Mouse (Mus musculus): Measurements from ENCODE around the gene Fkbp10.

The Fkbp10 gene

DNA sequence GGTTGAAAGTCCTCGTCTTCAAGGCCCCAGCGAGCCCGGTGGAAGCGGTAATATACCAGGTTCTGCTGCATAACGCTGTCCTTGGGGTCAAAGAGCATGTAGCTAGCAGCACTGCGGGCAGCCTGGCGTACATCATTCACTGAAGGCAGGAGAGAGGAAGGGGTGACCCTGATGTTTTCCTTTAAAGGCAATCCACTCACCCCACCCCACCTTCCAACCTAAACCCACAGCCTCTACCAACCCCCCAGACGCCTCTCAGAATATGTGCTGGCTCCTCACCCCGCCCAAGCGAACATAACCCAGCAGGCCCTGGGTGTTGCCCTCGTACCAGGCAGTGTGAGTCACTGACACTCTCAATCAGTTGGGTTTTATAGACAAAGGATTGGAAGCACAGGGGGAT lies 3.8 kb upstream of the Fkbp10 start:
- peak; percentile 51 for DNase-seq (ENCODE audit: low spot score)

DNA sequence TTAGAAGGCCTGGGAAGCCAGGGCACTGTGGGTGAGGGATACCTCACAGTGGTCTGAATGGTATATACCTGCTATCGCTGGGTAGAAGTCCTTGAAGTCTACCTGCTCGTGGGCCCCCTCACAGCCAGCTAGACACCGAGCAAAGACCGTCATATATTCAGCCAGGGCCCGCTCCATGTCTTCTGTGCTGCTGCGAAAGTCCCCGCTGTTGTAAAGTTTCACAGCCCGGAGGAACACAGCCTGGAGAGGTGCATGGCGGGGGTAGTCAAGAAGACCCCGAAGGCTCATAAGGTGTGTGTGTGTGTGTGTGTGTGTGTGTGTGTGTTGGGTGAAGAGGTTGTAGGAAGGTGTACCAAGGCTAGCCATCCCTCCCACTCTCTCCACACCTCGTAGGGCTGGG lies 2.0 kb upstream of the Fkbp10 start:
- no peak for DNase-seq (ENCODE audit: low spot score)

DNA sequence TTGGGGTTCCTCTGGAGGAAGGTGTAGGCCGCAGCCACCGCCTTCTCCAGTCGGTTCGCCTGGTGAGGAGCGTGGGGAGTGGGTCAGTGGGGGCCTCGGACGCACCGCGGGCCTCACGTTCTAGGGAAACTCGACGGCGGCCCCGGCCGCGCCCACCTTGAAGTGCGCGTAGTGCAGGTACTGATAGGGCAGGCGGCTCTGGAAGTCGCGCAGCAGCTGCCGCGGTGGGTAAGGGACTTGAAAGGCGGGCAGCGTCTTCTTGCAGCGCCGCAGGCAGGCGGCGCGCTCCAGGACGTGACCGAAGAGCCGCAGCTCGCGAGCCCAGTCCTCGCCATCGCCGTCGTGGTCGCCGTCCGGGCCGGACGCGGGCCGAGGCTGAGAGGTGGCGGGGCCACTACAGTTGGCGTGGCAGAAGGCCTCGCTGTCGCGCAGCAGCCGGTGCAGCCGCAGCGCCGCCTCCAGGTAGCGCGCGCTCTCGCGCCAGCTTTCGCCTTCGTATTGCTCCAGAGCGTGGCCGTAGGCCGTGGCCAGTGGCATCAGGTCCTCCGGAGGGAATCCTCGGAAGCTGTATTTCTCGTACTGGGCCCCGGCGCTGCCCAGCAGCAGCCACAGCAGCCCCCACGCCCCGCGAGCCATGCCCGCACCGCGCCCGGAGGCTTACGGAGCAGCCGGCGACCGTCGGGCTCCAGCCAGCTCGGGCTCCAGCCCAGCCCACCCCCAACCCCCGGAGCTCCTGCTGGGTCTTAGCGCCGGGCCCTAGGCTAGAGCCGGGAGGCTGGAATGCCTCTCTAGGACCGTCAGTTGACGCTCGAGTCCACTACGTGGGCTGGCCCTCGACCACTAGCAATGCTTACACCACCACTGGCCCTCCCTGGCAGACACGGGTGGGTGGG lies 1.2 kb upstream of the Fkbp10 start, which contains the start of gene P3h4:
TSS of gene P3h4 (minus strand) at position 816 of the 893 bp plus-strand sequence.
- peak; percentile 90 for DNase-seq (ENCODE audit: low spot score)

DNA sequence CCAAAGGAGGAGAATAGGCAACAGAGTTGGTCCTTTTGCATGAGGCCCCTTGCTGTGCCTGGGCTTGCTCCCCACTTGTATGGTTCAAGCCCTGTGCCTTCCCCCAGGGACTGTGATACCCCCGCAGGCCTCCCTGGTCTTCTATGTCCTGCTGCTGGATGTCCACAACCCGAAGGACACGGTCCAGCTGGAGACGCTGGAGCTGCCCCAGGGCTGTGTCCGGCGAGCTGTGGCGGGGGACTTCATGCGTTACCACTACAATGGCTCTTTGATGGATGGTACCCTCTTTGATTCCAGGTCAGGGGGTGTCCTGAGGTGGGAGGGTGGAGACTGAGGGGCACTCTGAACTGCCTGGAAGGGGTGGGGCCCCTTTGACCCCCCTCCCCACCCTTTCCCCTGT lies 6.0 kb downstream of the Fkbp10 start:
- no peak for DNase-seq (ENCODE audit: low spot score)

DNA sequence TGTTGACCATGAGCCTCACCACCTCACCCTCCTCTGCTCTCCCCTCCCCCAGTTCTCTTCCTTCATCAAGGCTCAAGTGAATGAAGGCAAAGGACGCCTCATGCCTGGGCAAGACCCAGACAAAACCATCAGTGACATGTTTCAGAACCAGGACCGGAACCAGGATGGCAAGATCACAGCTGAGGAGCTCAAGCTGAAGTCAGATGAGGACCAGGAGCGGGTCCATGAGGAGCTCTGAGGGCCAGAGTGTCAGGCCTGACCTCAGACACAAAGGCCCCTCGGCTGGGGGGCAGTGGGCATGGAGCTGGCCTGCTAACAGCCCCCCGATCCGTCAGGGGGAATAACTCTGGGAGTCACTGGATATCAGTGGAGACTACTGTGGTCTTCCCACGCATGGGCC lies 8.3 kb downstream of the Fkbp10 start:
- DNase-seq (ENCODE audit: low spot score): no peak

DNA sequence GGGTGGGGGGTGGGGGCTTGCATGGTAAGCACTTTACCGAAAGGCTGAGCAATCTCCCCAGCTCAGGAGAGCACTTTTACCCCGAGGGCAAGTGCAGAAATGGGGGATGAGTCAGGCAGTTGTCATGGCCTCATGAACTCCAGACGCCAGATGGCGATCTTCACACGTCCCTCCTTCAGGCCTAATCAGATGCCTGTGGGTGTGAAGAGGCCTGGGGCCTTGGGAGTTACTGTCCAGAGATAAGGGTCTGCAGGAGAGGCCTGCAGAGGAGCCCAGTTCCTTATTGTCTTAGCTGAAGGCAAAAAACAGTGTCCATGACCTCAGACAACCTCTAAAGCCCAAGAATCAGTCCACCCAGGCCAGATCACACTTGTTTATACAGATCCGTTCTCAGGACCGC lies 10.4 kb downstream of the Fkbp10 start:
- peak; percentile 80 for DNase-seq (ENCODE audit: low spot score)

DNA sequence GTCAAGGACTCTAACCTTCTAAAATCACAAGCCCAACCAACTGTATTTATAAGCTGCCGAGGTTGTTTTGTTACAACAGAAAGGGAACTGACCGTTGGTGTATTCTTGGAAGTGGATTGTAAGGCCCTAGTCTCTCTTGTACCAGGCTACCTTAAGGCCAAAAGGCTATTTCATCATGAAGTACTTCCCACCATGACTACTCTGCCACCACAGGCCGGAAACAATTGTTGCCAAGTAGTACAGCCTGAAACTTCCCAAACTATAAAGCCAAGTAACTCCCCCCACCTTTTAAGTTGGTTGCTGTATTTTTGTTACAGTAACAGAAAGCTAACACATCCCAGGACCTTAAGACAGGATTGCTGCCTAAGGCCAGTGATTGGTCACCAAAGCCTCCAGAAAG lies 11.3 kb downstream of the Fkbp10 start:
- DNase-seq (ENCODE audit: low spot score): no peak

DNA sequence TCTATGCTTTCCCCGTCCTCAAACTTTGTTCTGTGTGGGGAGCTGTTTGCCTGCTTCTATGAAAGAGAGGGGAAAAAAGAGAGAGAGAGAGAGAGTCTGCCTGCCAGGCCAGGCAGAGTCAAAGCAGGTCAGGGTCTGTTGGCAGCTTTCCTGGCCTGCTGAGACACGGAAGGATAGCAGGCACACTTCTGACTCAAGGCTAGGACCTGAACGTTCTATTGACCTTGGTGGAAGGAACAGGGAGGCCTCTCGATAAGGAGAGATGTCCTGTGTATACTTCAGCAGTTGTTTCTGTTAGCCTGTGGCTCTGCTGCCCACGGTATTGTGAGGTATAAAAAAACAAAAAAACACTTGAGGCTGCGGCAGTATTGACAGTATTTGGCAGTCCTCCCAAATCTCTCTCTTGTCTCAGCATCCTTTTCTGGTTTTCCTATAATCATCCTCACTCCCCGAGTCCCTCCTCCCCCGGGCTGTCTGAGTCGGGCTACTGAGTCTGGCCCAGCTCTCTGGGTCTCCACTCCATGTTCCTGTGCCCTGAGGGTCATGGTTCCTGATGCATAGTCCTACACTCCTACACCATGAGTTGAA lies 13.2 kb downstream of the Fkbp10 start:
- no peak for DNase-seq (ENCODE audit: low spot score)

DNA sequence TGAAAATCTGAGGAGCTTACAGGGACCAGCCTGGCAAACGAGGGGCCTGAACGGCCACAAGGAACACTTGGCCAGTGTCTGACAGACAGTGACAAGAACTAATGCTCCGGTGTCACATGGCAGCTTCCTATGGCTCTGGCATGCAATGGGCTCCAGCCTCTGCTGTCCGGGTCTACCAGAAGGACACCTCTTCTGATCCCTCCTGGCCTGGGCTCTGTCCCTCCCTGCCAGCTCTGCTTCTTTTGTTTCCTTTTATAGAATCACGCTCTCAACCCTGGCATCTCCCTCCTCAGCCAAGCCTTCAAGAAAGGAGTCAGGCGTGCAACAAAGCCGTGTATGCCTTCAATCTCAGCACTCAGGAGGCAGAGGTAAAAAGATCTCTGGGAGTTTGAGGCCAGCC lies 14.6 kb downstream of the Fkbp10 start:
- no peak for DNase-seq (ENCODE audit: low spot score)

DNA sequence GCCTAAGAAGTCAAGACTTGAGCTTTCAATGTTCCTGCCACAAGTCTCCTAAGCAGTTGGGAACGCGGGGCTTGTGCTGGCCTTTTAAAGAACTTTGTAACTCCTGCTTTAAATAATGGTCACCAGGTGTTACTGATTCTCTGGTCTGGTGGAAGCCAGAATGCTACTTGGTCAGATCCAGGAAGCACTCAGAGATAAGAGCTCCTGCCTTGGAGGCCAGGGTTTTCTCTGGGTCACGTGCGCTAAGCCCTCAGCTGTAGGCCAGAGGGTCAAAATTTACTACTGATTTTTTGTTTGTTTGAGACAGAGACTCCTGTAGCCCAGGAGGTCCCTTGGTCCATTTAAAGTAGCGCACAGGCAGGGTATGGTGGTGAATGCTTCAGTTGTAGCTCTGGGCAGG lies 16.5 kb downstream of the Fkbp10 start:
- peak; percentile 79 for DNase-seq (ENCODE audit: low spot score)

DNA sequence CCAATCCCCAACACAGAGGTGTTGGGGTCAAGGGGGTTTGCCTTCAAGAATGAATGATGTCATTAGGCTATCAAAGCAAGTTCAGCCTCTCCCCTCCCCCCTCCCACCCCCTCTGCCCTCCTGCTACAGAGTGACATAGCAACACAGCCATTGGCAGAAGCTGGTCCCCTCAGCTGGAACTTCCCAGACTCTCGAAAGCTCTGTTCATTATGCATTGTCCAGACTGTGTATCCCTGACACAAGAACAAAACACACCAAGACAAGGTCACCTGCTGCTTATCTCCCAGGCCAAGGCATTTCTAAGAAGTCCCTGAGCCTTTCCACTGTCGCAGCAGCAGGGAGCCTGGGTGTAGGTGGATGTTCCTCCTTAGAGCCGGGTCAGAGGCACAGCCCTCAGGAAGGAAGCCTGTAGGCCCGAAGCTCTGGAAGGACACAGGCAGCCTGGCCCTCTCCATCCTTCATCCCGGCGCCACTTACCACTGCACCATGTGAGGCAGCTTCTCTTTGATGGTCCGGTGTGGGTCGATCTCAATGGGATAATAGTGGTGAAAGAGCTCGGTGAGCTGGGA lies 20.3 kb downstream of the Fkbp10 start:
- no peak for DNase-seq (ENCODE audit: low spot score)

DNA sequence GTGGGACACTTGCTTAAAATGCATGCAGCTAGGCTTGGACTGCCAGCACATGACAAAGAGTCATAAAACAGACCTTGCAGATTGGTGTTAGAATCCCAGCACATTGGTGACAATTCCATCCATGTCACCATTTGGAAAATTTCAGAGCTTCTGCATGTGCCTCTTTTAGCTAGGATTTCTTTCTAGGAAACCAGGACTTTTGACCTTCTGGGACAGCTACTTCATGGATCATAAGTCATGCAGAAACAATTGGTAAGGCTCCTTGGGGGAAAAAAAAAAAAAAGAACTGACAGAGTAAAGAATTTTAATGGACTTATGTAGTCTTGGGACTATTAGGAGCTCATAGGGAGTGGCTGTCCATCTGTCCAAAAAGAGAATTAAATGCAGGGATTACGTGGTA lies 22.4 kb downstream of the Fkbp10 start:
- DNase-seq (ENCODE audit: low spot score): no peak

DNA sequence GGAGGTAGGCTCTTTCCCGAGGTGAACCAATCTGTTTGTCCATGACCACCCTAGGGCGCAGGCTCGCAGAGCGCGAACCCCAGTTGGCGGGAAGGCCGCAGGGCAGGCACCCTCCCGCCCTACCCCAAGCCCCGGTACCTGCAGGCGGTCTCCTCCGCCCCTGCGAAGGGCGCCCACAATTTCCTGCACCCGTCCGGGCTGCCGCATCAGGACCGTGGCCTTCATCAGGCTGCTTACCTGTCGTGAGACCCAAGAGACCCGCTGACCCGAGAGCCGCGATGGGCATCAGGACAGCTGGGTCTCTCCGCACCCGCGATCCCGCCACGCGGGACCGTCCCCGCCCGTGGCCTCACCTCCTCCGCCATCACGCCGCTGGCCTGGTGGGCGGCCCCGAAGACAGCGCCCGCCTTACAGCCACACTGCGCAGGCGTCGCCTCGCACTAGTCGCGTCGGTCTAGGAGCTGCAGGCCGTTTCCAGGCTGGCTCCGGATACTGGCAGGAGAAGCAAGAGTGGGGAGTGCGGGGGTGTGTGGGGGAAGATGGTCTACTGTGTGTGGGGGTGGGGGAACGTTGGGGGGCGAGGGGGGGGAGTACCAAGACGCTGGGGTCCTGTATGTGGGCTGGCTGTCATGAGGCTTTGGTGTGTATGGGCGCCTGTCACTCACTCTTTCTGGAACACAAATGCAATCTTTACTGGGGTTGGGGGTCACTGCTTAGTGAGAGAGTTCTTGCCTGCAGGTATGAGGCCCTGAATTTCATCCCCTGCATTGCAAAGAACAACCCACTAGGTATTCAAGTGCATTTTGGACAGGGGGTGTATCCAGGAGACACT lies 25.4 kb downstream of the Fkbp10 start:
- DNase-seq (ENCODE audit: low spot score): peak; percentile 76

DNA sequence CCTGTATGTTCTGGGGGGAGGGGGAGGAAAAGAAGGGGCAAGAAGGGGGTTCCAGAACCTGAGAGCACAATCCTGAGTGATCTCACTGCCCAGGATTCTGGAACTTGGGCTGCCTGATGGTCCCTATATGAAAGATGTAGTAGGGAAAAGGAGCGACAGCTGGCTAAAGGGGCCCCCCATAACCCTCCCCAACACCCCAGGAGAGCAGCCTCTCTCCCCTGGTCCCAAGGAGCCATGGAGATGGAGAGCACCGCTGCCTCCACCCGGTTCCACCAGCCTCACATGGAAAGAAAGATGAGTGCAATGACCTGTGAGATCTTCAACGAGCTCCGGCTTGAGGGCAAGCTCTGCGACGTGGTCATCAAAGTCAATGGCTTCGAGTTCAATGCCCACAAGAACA lies 26.3 kb downstream of the Fkbp10 start, which contains the start of the genes Nt5c3b and Klhl10:
TSS of gene Nt5c3b (minus strand) at position 12 of the 400 bp plus-strand sequence.
TSS of gene Klhl10 (plus strand) at position 121 of the 400 bp plus-strand sequence.
- DNase-seq (ENCODE audit: low spot score): no peak

DNA sequence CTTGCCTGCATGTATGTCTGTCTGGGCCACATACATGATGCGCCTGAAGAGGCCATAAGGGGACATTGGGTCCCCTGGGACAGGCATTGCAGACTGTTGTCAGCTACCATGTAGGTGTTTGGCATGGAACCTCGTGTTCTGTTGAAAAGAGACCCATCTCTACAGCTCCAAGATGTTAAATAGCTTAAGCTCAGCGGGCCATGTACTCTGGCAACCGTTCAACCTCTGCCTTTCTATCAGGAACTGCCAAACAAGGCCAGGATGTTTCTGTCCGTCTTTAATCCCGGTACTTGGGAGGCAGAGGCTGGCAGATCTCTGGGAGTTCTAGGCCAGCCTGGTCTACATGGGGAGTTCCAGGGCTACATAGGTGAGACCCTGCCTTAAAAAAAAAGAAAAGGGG lies 27.1 kb downstream of the Fkbp10 start:
- DNase-seq (ENCODE audit: low spot score): no peak

DNA sequence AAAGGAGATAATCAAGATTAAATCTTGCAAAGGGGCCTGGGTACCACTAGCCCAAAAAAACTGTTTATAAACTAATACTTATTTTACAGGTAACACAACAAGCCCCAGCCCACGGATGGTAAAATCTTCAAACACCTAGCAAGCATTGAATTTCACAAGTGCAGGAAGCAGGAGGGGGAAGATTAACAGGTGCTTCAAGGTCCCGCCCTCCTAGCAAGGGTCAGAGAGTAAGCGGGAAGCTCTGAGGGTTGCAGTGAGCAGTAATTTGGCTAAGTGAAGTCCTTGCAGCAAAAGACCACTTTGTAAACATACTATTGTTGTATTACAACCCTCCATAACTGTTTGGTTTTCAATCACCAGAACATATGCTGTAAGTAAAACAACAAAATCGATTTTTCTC lies 41.8 kb downstream of the Fkbp10 start:
- DNase-seq (ENCODE audit: low spot score): no peak

DNA sequence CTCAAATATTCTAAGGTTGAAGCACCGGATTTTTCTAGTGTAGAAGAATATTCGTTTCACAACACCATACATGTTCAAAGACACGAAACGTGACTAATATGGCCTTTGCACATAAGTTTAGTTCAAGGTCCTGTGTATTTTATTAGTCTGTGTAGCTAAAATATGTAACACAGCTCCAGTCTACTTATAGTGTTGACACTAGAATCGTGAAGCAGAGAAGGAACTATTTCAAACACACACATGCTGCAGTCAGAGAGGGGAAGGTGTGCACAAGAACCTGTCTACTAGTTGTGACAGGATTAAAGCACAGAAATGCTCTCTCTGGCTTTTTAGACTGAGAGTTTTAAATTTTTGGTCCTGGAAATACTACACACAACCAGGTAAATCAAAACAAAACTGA lies 42.2 kb downstream of the Fkbp10 start:
- DNase-seq (ENCODE audit: low spot score): no peak

DNA sequence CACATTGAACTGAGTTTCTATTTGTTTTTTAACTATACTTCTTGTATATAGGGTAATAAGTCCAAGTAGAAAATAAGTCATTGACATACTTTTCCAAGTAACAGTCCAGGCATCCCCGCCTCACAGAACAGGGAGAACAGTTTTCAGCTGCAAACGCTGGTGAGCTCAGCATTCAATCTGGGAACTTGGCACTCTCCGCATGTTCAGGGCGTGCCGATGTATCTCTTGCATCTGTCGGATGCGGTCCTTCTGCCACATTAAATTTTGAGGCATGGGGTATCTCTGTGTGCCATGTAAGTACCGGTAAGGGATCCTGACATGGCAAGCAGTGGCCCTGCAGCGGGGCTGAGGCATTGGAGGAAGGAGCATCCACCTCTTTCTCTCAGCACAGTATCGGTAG lies 47.2 kb downstream of the Fkbp10 start:
- DNase-seq (ENCODE audit: low spot score): no peak

DNA sequence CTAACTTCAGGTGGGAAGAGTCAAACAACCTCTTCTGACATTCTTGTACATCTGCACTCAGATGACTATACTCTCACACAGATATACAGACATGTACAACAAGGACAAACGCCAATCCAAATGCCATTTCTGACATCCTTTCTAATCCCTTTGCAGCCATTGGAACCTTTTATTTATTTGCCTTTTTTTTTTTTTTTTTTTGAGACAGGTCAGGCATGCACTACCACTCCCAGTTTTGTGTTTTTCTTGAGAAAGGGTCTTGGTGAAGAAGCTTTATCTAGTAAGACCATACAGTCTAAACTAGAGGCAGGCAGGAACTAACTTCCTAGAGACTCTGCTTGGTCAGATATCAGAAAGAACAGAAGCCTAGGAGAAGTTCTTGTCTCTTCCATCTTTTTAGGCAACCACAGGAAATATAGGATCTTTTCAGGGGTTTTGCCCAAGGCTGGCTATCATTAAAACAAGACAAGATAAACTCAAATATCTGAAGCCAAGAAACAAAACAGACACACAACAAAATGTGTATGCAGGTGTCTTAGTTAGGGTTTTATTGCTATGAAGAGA lies 49.8 kb downstream of the Fkbp10 start:
- DNase-seq (ENCODE audit: low spot score): no peak

DNA sequence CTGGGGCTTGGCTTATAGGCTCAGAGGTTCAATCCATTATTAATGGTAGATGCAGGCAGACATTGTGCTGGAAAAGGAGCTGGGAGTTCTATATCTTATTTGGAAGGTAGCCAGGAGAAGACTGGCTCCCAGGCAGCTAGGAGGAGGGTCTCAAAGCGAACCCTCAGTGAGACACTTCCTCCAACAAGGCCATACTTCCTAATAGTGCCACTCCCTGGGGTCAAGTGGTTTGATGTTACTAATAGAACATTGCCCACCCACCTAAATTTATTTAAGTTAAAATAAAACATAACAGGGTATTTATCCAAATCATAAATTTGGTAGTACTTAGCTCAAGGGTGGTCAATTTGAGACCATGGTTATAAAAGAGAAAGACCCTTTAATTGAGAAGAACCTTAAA lies 50.3 kb downstream of the Fkbp10 start:
- DNase-seq (ENCODE audit: low spot score): no peak

DNA sequence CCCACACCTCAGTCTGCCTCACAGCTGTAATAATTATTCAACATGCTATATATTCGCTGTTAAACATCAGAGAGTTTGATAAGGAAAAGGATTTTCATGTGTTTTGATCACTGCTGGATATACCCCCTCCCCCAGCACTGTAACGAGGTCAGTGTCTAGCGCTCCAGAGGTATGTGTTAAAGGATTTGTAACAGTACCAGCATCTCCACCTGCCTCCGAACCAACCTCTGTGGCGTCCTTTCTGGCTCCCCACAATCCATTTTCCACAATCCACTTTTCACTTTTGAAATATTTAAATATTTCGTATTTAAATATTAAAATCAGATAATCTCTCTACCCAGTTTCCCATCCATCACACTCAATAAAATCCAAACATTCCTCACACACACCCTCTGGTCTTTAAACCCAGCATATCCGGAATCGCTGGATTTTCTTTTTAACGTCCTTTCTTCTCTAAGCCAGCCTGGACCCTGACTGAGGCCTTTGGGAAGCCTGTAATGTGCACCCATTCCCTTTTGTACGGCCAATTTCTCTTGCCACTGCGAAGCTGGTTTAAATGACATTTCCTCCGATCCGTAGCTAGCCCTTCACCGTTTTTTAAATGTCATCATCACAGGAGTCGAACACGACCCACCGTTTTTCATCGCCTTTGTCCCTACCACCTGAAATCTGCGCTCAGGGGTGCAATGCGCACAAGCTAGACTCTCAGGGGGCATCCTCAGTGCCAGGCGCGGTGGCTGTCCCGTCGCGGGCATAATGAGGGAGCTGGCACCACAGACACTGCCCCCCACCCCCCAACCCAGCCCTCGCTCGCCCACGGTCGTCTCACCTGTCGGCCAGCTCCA lies 56.1 kb downstream of the Fkbp10 start:
- DNase-seq (ENCODE audit: low spot score): no peak

Data from yolk sac, embryonic 10.5 days (tissue).